Mouse (Mus musculus) MEL (cell line): ENCODE data around the gene Ddx41.

Source experiments
- CTCF ChIP-seq, 3 experiments: IDR thresholded peaks in 2 of 3; conservative IDR thresholded peaks in 1 of 3; 2 replicates each; pipeline ENCODE4 v1.5.1; 2011 to 2012; ENCODE audit warnings: low read length in 3 of 3, low read depth in 2 of 3, mild to moderate bottlenecking in 2 of 3, improper control_type of control experiment in 1 of 3, inconsistent platforms in 1 of 3, mixed read lengths in 1 of 3, moderate library complexity in 1 of 3; ENCODE audit not compliant: control insufficient read depth in 1 of 3, insufficient read depth in 1 of 3, poor library complexity in 1 of 3, severe bottlenecking in 1 of 3
- HCFC1 ChIP-seq: IDR thresholded peaks from 2 replicates; pipeline ENCODE4 v1.6.1; 2012; ENCODE audit warnings: low read depth, mild to moderate bottlenecking, inconsistent platforms, low read length, improper control_type of control experiment, moderate library complexity
- POLR2A ChIP-seq, 2 experiments: IDR thresholded peaks; 2 replicates each; pipeline ENCODE4 v1.6.1; 2011 to 2012; ENCODE audit warnings: low read length in 2 of 2, mild to moderate bottlenecking in 2 of 2, control low read depth in 1 of 2, improper control_type of control experiment in 1 of 2, low read depth in 1 of 2, moderate library complexity in 1 of 2; ENCODE audit not compliant: control insufficient read depth in 1 of 2, insufficient read depth in 1 of 2, poor library complexity in 1 of 2

DNA sequence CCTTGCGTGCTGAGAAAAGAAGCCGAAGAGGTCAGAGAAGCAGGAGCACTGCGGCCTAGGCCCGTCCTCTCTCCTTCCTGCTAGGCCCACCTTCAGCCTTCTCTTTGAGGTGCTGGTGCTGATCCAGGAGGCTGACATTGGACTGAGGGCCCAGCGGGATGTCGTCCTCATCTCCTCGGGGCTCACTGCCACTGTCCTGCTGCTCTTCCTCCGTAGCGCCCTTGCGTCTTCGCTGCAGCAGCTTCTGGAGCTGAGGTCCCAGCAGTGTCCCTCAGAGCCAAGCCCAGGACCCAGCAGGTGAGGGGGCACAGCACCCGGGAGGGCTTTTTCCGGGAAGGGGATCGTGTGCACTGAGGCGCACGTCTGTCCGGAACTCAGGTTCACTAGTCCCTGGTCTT is 663 bp downstream of the Ddx41 start:
- TF ChIP-seq CTCF (IDR thresholded peaks at IDR 0.05 in 2 of 3, conservative IDR thresholded peaks at IDR 0.05 in 1 of 3; ENCODE audit: control insufficient read depth in 1 of 3, insufficient read depth in 1 of 3, low read depth in 2 of 3, low read length in 3 of 3, poor library complexity in 1 of 3, severe bottlenecking in 1 of 3) = no peak
- no peak for TF ChIP-seq HCFC1
- TF ChIP-seq POLR2A (IDR thresholded peaks at IDR 0.05; ENCODE audit: control insufficient read depth in 1 of 2, insufficient read depth in 1 of 2, low read depth in 1 of 2, low read length in 2 of 2, poor library complexity in 1 of 2) = no peak
